Mouse (Mus musculus) cerebellum, adult 2 months (tissue): ENCODE measurements around the gene Samd13.

ENCODE experiments used
- CTCF ChIP-seq: fragments of 200-500 bp; IDR thresholded peaks from 2 replicates; pipeline ENCODE4 v1.5.1; 2011; ENCODE audit warnings: low read depth, mild to moderate bottlenecking, control low read depth, low read length, moderate library complexity, borderline replicate concordance; ENCODE audit not compliant: insufficient read depth
- POLR2A ChIP-seq: fragments of 200-500 bp; IDR thresholded peaks from 2 replicates; pipeline ENCODE4 v1.6.1; 2011; ENCODE audit warnings: low read length, control low read depth, borderline replicate concordance; ENCODE audit not compliant: insufficient read depth

GRCm38 (mm10) chr3:146604647-146605046, 80.7 kb downstream of the Samd13 start:
- TF ChIP-seq CTCF: no peak
- no peak for TF ChIP-seq POLR2A
